In genomic region chr10:18034408-18034807, GRCm38 (mm10) we compare ENCODE assay signal across 28 mouse cellular contexts. TPM values are rescaled to one million over a fixed set of nuclear protein-coding genes. Genes with fewer than 3 reads are reported as not detected.
DNase-seq lines count a peak whose midpoint lies in the region; ATAC-seq lines count a peak whose summit lies in the region.
"Had no signal": no experiment of that assay in that cellular context is flagged by ENCODE, and none has a peak within 500 bp of the region (broad histone marks: within the 10 kb centered on the region; RNA-seq: fewer than 3 reads in every experiment).

No protein-coding gene starts in this region.

- H3K9me3 ChIP-seq in hindbrain, embryonic 12.5 days (replicated peaks): no peaks in the 10 kb centered on the region
- no peaks in the 10 kb centered on the region for H3K9me3 ChIP-seq in hindbrain, embryonic 14.5 days (ENCODE audit: control insufficient read depth, low read length)
- no peaks in the 10 kb centered on the region for H3K9me3 ChIP-seq in embryonic facial prominence, embryonic 10.5 days
- H3K9me3 ChIP-seq: embryonic facial prominence, embryonic 13.5 days; embryonic facial prominence, embryonic 15.5 days; forebrain, embryonic 10.5 days; forebrain, embryonic 12.5 days; G1E had no signal

- no peaks in the 10 kb centered on the region for H3K27me3 ChIP-seq in hindbrain, embryonic 12.5 days
- H3K27me3 ChIP-seq in hindbrain, embryonic 14.5 days (ENCODE audit: control insufficient read depth, insufficient read depth, low read length): no peaks in the 10 kb centered on the region
- no peaks in the 10 kb centered on the region for H3K27me3 ChIP-seq in embryonic facial prominence, embryonic 10.5 days (replicated peaks; ENCODE audit: low read depth, poor library complexity, severe bottlenecking)
- H3K27me3 ChIP-seq: CH12.LX; embryonic facial prominence, embryonic 13.5 days; embryonic facial prominence, embryonic 15.5 days; forebrain, embryonic 12.5 days; Patski had no signal

- WGBS in hindbrain, embryonic 12.5 days: 86% methylated on average over 4 of the region's 4 CpGs
- WGBS in hindbrain, embryonic 14.5 days: 90% methylated on average over 4 of the region's 4 CpGs
- 84% methylated on average over 4 of the region's 4 CpGs for WGBS in embryonic facial prominence, embryonic 10.5 days

- DNase-seq in cerebellum, postnatal 10 days: peak; percentile 17 to 34
- DNase-seq in cerebellum, adult 11 months: no peak
- DNase-seq in hindbrain, embryonic 14.5 days (ENCODE audit: low spot score): no peak
- DNase-seq in left cerebral cortex, postnatal 4 days: peak; percentile 7
- DNase-seq in left cerebral cortex, adult 18-20 months (ENCODE audit: low spot score in 2 of 2): no peak
- DNase-seq in embryonic facial prominence, embryonic 10.5 days (ENCODE audit: low spot score): peak; percentile 6
- no peak for DNase-seq in thymus, postnatal 14 days
- DNase-seq: adrenal gland, adult 8-10 months; adrenal gland, postnatal 14 days; adrenal gland, postnatal 36 days; B cell, adult 2 months; cerebellum, adult 18-20 months; cerebellum, adult 8-10 months; cerebellum, adult 9-11 months; cerebellum, postnatal 25 days had no signal

- H3K4me1 ChIP-seq in hindbrain, embryonic 12.5 days: no peaks in the 10 kb centered on the region
- no peaks in the 10 kb centered on the region for H3K4me1 ChIP-seq in hindbrain, embryonic 14.5 days (replicated peaks; ENCODE audit: control insufficient read depth, insufficient read depth, low read length)
- H3K4me1 ChIP-seq in embryonic facial prominence, embryonic 10.5 days: no peaks in the 10 kb centered on the region
- H3K4me1 ChIP-seq: embryonic facial prominence, embryonic 13.5 days; embryonic facial prominence, embryonic 15.5 days; forebrain, embryonic 10.5 days; forebrain, embryonic 12.5 days had no signal

- no peak overlapping the region for H3K4me3 ChIP-seq in hindbrain, embryonic 12.5 days
- H3K4me3 ChIP-seq in hindbrain, embryonic 14.5 days (replicated peaks; ENCODE audit: low read length): no peak overlapping the region
- no peak overlapping the region for H3K4me3 ChIP-seq in embryonic facial prominence, embryonic 10.5 days
- H3K4me3 ChIP-seq: embryonic facial prominence, embryonic 13.5 days; embryonic facial prominence, embryonic 15.5 days; erythroblast, embryonic 14.5 days; forebrain, embryonic 10.5 days; forebrain, embryonic 12.5 days had no signal

- no peak overlapping the region for H3K4me2 ChIP-seq in hindbrain, embryonic 12.5 days (replicated peaks)
- H3K4me2 ChIP-seq in hindbrain, embryonic 14.5 days (replicated peaks): no peak overlapping the region
- H3K4me2 ChIP-seq: embryonic facial prominence, embryonic 13.5 days; embryonic facial prominence, embryonic 15.5 days; forebrain, embryonic 12.5 days had no signal

- ATAC-seq in hindbrain, embryonic 12.5 days (ENCODE audit: low FRiP score): 0 out of 2 replicates have a peak, but pooled peaks have one; percentile 19
- no peak for ATAC-seq in hindbrain, embryonic 14.5 days (ENCODE audit: low FRiP score)
- ATAC-seq: activated CD4-positive, CD25-positive, alpha-beta regulatory T cell, adult 4 months; CD4-positive, CD25-positive, alpha-beta regulatory T cell, adult 4 months; forebrain, embryonic 14.5 days; forebrain, embryonic 16.5 days; Patski had no signal

- H3K27ac ChIP-seq in hindbrain, embryonic 12.5 days: no peak overlapping the region
- no peak overlapping the region for H3K27ac ChIP-seq in hindbrain, embryonic 14.5 days
- H3K27ac ChIP-seq in embryonic facial prominence, embryonic 10.5 days (replicated peaks): no peak overlapping the region
- H3K27ac ChIP-seq: embryonic facial prominence, embryonic 13.5 days; embryonic facial prominence, embryonic 15.5 days; forebrain, embryonic 10.5 days; forebrain, embryonic 12.5 days had no signal

- intact Hi-C loops in left cerebral cortex, postnatal 4 days (cut with DNase I): no loop called here

- no peak overlapping the region for H3K9ac ChIP-seq in hindbrain, embryonic 12.5 days
- no peak overlapping the region for H3K9ac ChIP-seq in hindbrain, embryonic 14.5 days
- H3K9ac ChIP-seq: embryonic facial prominence, embryonic 13.5 days; embryonic facial prominence, embryonic 15.5 days; forebrain, embryonic 12.5 days had no signal

- no peaks in the 10 kb centered on the region for H3K36me3 ChIP-seq in hindbrain, embryonic 12.5 days
- H3K36me3 ChIP-seq in hindbrain, embryonic 14.5 days (replicated peaks; ENCODE audit: control insufficient read depth, insufficient read depth): no peaks in the 10 kb centered on the region
- H3K36me3 ChIP-seq in embryonic facial prominence, embryonic 10.5 days (replicated peaks): no peaks in the 10 kb centered on the region
- H3K36me3 ChIP-seq: embryonic facial prominence, embryonic 13.5 days; embryonic facial prominence, embryonic 15.5 days; forebrain, embryonic 10.5 days; forebrain, embryonic 12.5 days; G1E had no signal

RNA-seq across cellular contexts. Expression of gene Abracl, which starts 11.3 kb away (rescaled TPM):
- 164 and 170 TPM in 2 replicates for polyA plus RNA-seq in hindbrain, embryonic 12.5 days (2016; fragmentation: Nextera tagmentation; extraction: Ambion mirVana)
- polyA plus RNA-seq in hindbrain, embryonic 14.5 days (2014; fragmentation: Nextera tagmentation; extraction: Ambion mirVana): 50.7 and 70.4 TPM in 2 replicates
- 10 to 100 TPM; 40.1 to 49.3 TPM for total RNA-seq in left cerebral cortex, postnatal 4 days (2021)
- 10 to 100 TPM; 16.9 to 24.1 TPM for total RNA-seq in left cerebral cortex, adult 18-20 months (2021)
- polyA plus RNA-seq in embryonic facial prominence, embryonic 10.5 days (2016; fragmentation: Nextera tagmentation; extraction: Ambion mirVana): 163 and 164 TPM in 2 replicates

RNA-seq across cellular contexts. Expression of gene Reps1, which starts 21.3 kb away (rescaled TPM):
- polyA plus RNA-seq in hindbrain, embryonic 12.5 days (2016; fragmentation: Nextera tagmentation; extraction: Ambion mirVana): 32.8 and 36.5 TPM in 2 replicates
- 22.5 and 25.2 TPM in 2 replicates for polyA plus RNA-seq in hindbrain, embryonic 14.5 days (2014; fragmentation: Nextera tagmentation; extraction: Ambion mirVana)
- total RNA-seq in left cerebral cortex, postnatal 4 days (2021): 10 to 100 TPM; 64.1 to 69.4 TPM
- total RNA-seq in left cerebral cortex, adult 18-20 months (2021): 10 to 100 TPM; 64.3 to 71.3 TPM
- polyA plus RNA-seq in embryonic facial prominence, embryonic 10.5 days (2016; fragmentation: Nextera tagmentation; extraction: Ambion mirVana): 15.3 and 16.5 TPM in 2 replicates

Comparison
In these comparisons a context has a peak if more than half of its experiments do, and no peak if none do; other contexts are left out.
1. DNase-seq: peak in cerebellum, postnatal 10 days (2 of 2), left cerebral cortex, postnatal 4 days (single experiment) and embryonic facial prominence, embryonic 10.5 days (single experiment); none in cerebellum, adult 11 months (single experiment), hindbrain, embryonic 14.5 days (single experiment), left cerebral cortex, adult 18-20 months (0 of 2) and thymus, postnatal 14 days (single experiment).